Mouse (Mus musculus): ENCODE results near the gene 4930432M17Rik. TPM values are rescaled to one million over a fixed set of nuclear protein-coding genes. Genes with fewer than 3 reads are reported as not detected.

Gene 4930432M17Rik
- polyA plus RNA-seq, 1 experiment from 2014 or later = not detected

Other genes with a start within 250 kb of the 4930432M17Rik start
- 918 and 954 TPM in 2 replicates for gene Cnn3, start 244.3 kb upstream of the 4930432M17Rik start, polyA plus RNA-seq (2016; fragmentation: Nextera tagmentation; extraction: Ambion mirVana)
- 0.33 and 0.98 TPM in 2 replicates for gene Slc44a3, start 138.4 kb upstream of the 4930432M17Rik start, polyA plus RNA-seq (2016; fragmentation: Nextera tagmentation; extraction: Ambion mirVana)
- 8.8 and 14.1 TPM in 2 replicates for gene F3, start 52.8 kb downstream of the 4930432M17Rik start, polyA plus RNA-seq (2016; fragmentation: Nextera tagmentation; extraction: Ambion mirVana)
- 39.1 and 39.9 TPM in 2 replicates for gene Abcd3, start 144.5 kb downstream of the 4930432M17Rik start, polyA plus RNA-seq (2016; fragmentation: Nextera tagmentation; extraction: Ambion mirVana)